Mouse (Mus musculus): ENCODE results near the gene Ttc21a. TPM values are rescaled to one million over a fixed set of nuclear protein-coding genes. Genes with fewer than 3 reads are reported as not detected.

Ttc21a gene
- polyA plus RNA-seq, 1 experiment: not detected

DNA sequence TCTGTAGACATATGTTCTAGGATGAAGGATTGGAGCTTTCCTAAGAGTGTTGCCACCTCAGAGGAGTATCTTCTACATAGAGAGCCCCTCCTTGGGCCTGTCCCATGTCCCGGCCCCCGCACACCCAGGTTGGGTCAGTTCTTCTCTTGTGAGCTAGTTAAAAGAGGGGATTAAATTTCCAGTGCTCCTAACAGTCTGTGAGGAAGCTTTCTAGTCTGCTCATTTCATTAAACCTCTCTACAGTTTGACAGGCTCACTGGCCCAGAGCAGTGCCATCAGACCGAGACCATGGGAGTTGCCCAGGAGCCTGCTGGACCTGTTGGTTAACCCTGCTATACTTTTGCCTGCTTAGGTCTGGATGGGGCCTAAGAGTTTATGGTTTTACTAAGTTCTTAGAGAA, 28.7 kb upstream of the Ttc21a start:
- H3K4me1 ChIP-seq (ENCODE audit: control insufficient read depth, insufficient read depth, low read length): no peaks in the 10 kb centered on the region
- no peak overlapping the region for H3K27ac ChIP-seq (ENCODE audit: insufficient read depth, low read length)
- TF ChIP-seq CTCF (IDR thresholded peaks at IDR 0.05; ENCODE audit: borderline replicate concordance, insufficient read depth, low read length) (no peak), POLR2A (IDR thresholded peaks at IDR 0.05; ENCODE audit: low read depth, low read length) (no peak)
- H3K4me3 ChIP-seq (ENCODE audit: insufficient read depth, low read length): no peak overlapping the region

GRCm38 (mm10) chr9:119909931-119910330, 27.5 kb upstream of the Ttc21a start:
- TF ChIP-seq POLR2A (IDR thresholded peaks at IDR 0.05; ENCODE audit: low read depth, low read length) (no peak), CTCF (IDR thresholded peaks at IDR 0.05; ENCODE audit: borderline replicate concordance, insufficient read depth, low read length) (no peak)
- no peak overlapping the region for H3K4me3 ChIP-seq (ENCODE audit: insufficient read depth, low read length)

DNA sequence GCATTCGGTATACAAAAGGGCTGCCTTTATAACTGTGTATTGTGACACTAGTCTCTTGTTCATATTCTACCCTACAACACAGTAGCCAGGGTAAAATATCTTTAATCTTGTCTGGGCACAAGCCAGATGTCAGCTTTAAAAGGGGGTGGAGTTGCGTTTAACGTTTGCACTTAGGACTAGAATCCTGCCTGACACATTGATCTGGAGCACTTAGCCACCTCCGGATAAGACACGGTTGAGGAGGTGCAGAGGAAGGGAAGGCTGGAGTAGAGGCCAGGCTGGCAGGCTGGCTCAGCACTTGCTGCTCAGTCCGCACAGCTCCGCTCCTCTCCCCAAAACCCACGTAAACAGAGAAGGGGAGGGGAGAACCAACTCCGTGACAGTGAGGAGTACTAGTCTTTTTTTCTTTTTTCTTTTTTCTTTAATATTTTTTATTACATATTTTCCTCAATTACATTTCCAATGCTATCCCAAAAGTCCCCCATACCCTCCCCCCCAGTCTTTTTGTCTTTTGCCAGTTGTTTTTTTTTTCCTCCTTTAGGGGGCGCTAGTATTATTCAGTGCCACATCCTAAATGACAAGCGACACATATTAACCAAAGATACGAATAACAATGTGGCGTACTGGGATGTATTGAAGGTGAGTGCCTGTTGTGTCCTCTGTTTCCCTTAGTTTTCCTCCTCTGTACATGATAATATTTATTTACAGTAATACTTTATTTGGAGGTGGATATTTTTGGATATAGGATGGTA, 24.1 kb upstream of the Ttc21a start:
- Histone ChIP-seq H3K27ac (ENCODE audit: insufficient read depth, low read length) (no peak overlapping the region), H3K4me1 (ENCODE audit: control insufficient read depth, insufficient read depth, low read length) (no peaks in the 10 kb centered on the region), H3K4me3 (ENCODE audit: insufficient read depth, low read length) (no peak overlapping the region)
- no peak for TF ChIP-seq POLR2A (IDR thresholded peaks at IDR 0.05; ENCODE audit: low read depth, low read length)
- no peak for TF ChIP-seq CTCF (IDR thresholded peaks at IDR 0.05; ENCODE audit: borderline replicate concordance, insufficient read depth, low read length)

More at GRCm38 (mm10) chr9:119909931-119910330, 27.5 kb upstream of the Ttc21a start:
- Histone ChIP-seq H3K27ac (ENCODE audit: insufficient read depth, low read length) (no peak overlapping the region), H3K4me1 (ENCODE audit: control insufficient read depth, insufficient read depth, low read length) (no peaks in the 10 kb centered on the region)

- no peak overlapping the region for H3K4me3 ChIP-seq (ENCODE audit: insufficient read depth, low read length)
- no peak overlapping the region for H3K27ac ChIP-seq (ENCODE audit: insufficient read depth, low read length)
- TF ChIP-seq POLR2A (IDR thresholded peaks at IDR 0.05; ENCODE audit: low read depth, low read length) (no peak), CTCF (IDR thresholded peaks at IDR 0.05; ENCODE audit: borderline replicate concordance, insufficient read depth, low read length) (no peak)
- no peaks in the 10 kb centered on the region for H3K4me1 ChIP-seq (ENCODE audit: control insufficient read depth, insufficient read depth, low read length)
These were observed 17.5 kb upstream of the Ttc21a start for GRCm38 (mm10) chr9:119919858-119920257.

DNA sequence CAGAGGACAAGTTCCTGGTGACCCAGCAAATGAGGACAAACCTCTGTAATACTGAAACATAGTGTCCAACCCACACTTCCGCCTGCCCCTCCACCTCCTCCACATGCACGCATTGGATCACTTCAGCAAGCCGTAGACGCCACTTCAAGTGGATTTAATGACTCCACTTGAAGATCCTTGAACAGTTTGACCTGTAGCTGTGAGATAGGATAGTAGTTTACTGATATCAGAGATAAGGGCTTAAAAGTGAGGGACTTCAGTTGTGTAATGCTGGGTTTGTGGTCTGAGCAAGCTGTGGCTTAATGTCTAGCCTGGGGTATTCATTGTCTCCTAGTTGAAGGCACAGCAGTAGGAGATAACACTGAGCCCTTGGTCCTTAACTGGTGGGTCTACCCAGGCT, 13.9 kb upstream of the Ttc21a start:
- no peak overlapping the region for H3K27ac ChIP-seq (ENCODE audit: insufficient read depth, low read length)
- TF ChIP-seq CTCF (IDR thresholded peaks at IDR 0.05; ENCODE audit: borderline replicate concordance, insufficient read depth, low read length): no peak
- TF ChIP-seq POLR2A (IDR thresholded peaks at IDR 0.05; ENCODE audit: low read depth, low read length): no peak
- H3K4me3 ChIP-seq (ENCODE audit: insufficient read depth, low read length): no peak overlapping the region
- H3K4me1 ChIP-seq (ENCODE audit: control insufficient read depth, insufficient read depth, low read length): no peaks in the 10 kb centered on the region

DNA sequence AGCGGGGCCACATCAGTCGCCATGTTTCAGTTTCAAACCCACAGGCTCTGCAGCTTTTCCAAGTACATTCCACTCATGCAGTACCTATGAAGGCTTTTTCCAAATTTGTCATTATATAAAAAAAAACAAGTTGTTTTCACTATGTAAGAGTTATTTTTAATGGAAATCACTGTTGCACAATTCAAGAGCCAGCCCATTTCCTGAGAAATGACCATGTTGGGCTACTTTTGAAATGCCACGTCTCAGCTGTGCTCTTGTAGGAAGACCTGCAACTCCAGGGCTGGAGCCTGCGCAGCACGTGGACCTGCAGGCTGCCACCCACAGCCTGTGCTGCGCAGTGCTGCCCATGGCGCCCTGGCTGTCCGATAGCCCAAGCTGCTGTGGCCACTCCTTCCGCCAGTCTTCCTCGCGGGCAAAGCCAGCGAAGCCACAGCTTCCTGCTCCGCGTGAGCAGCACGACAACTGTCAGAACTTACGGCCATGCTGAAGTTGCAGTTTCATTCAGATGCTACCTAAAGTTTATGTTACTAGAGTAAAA, 12.2 kb upstream of the Ttc21a start:
- H3K4me1 ChIP-seq (ENCODE audit: control insufficient read depth, insufficient read depth, low read length): no peaks in the 10 kb centered on the region
- no peak overlapping the region for H3K4me3 ChIP-seq (ENCODE audit: insufficient read depth, low read length)
- H3K27ac ChIP-seq (ENCODE audit: insufficient read depth, low read length): no peak overlapping the region
- TF ChIP-seq POLR2A (IDR thresholded peaks at IDR 0.05; ENCODE audit: low read depth, low read length) (no peak), CTCF (IDR thresholded peaks at IDR 0.05; ENCODE audit: borderline replicate concordance, insufficient read depth, low read length) (no peak)

GRCm38 (mm10) chr9:119925729-119926128, 11.7 kb upstream of the Ttc21a start:
- no peaks in the 10 kb centered on the region for H3K4me1 ChIP-seq (ENCODE audit: control insufficient read depth, insufficient read depth, low read length)
- no peak overlapping the region for H3K4me3 ChIP-seq (ENCODE audit: insufficient read depth, low read length)
- H3K27ac ChIP-seq (ENCODE audit: insufficient read depth, low read length): no peak overlapping the region
- no peak for TF ChIP-seq CTCF (IDR thresholded peaks at IDR 0.05; ENCODE audit: borderline replicate concordance, insufficient read depth, low read length)
- no peak for TF ChIP-seq POLR2A (IDR thresholded peaks at IDR 0.05; ENCODE audit: low read depth, low read length)

- H3K4me1 ChIP-seq (ENCODE audit: control insufficient read depth, insufficient read depth, low read length): no peaks in the 10 kb centered on the region
- H3K4me3 ChIP-seq (ENCODE audit: insufficient read depth, low read length): no peak overlapping the region
- no peak for TF ChIP-seq POLR2A (IDR thresholded peaks at IDR 0.05; ENCODE audit: low read depth, low read length)
- no peak for TF ChIP-seq CTCF (IDR thresholded peaks at IDR 0.05; ENCODE audit: borderline replicate concordance, insufficient read depth, low read length)
- no peak overlapping the region for H3K27ac ChIP-seq (ENCODE audit: insufficient read depth, low read length)
These were observed 10.9 kb upstream of the Ttc21a start for GRCm38 (mm10) chr9:119926497-119926896.

GRCm38 (mm10) chr9:119932358-119932757, 5.0 kb upstream of the Ttc21a start:
- Histone ChIP-seq H3K4me1 (ENCODE audit: control insufficient read depth, insufficient read depth, low read length) (no peaks in the 10 kb centered on the region), H3K27ac (ENCODE audit: insufficient read depth, low read length) (no peak overlapping the region), H3K4me3 (ENCODE audit: insufficient read depth, low read length) (no peak overlapping the region)
- TF ChIP-seq POLR2A (IDR thresholded peaks at IDR 0.05; ENCODE audit: low read depth, low read length) (no peak), CTCF (IDR thresholded peaks at IDR 0.05; ENCODE audit: borderline replicate concordance, insufficient read depth, low read length) (no peak)

DNA sequence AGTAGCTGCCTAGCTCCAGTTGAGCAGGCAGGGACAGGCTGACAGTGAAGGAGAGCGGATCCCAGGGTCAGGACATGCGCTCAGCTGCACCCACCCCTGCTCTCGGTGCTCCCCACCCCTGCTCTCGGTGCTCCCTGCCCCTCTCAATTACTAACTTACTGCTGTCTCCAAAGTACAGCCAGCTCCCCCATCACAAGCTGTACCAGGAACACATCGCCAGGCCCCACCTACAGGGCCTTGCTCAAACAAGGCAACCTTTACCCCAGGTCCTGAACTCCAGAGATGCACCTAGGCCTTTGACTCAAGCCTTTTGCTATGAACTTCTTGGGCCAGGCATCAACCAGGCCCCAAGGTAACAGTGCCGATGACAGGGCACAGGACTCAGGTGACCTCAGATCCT, 3.7 kb upstream of the Ttc21a start:
- Histone ChIP-seq H3K4me3 (ENCODE audit: insufficient read depth, low read length) (no peak overlapping the region), H3K27ac (ENCODE audit: insufficient read depth, low read length) (no peak overlapping the region), H3K4me1 (ENCODE audit: control insufficient read depth, insufficient read depth, low read length) (no peaks in the 10 kb centered on the region)
- no peak for TF ChIP-seq CTCF (IDR thresholded peaks at IDR 0.05; ENCODE audit: borderline replicate concordance, insufficient read depth, low read length)
- no peak for TF ChIP-seq POLR2A (IDR thresholded peaks at IDR 0.05; ENCODE audit: low read depth, low read length)

All from embryonic fibroblast, embryonic 13.5 days (primary cell).